Mouse (Mus musculus) urinary bladder, adult 2 months (tissue): Measurements from ENCODE around the gene Ap1b1. TPM values are rescaled to one million over a fixed set of nuclear protein-coding genes. Genes with fewer than 3 reads are reported as not detected.

Experiments used
- DNase-seq: peaks from one replicate; pipeline ENCODE4 v3.0.0; 2022; ENCODE audit warnings: low spot score
- polyA plus RNA-seq: library from polyadenylated mRNA; depleted of rRNA; stranded (reverse); fragments of >200 nt; gene quantifications from 2 replicates; pipeline ENCODE4 v1.2.3, GENCODE M21; 2012

Ap1b1 gene
- polyA plus RNA-seq, 1 experiment: 63.1 TPM

DNA sequence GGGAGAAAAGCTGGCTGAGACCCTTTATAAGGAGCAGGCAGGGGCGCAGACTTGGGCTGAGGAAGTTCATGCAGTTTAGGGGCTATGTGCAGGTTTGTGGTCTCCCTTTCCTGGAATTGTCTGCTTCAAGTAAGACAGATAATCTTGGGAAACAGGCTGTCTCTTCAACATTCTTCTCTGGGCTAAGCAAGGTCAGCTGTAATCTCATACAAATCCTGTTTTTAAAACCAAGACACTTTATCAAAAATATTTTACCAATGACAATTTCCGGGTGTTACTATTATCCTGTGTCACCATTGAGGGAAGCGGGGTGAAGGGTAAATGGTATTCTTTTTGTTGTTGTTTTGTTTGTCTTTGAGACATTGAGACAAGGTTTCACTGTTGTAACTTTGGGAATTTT lies 1.8 kb upstream of the Ap1b1 start:
- no peak for DNase-seq

DNA sequence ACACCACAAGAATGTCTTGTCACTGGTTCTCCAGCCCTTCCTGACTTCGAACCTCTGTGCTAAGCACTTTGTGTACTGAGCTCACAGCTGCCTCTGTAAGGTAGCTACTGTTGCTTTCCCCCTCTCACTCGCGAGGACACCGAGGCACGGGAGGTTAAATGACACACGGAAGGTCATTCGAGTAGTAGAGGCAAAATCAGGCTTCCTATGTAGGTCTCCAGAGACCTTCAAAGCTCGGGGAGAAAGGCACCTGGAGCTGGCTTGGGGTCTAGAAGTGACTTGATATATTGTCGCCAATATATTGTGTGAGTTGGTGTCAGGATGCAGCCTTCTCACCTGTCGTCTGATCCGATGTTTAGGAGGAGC lies 846 bp downstream of the Ap1b1 start:
- no peak for DNase-seq

DNA sequence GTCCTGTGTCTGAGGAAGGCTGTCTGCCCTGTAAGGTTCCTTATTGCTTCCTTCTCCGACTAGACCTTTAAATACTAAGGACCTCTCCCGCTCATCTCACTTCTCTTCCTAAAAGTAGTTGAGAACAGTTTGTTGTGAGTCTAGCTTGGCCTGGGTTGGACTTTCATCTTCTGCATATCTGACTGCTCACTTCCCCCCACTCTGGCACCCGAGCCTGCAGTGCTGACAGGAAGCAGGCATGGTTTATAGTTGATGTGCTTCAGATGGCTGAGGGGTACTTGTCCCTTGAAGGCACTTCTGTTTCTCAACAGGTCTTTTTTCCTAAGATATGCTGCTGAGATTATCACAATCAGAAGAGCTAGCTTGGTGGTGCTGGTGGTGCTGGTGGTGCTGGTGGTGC lies 2.6 kb downstream of the Ap1b1 start:
- DNase-seq: no peak

DNA sequence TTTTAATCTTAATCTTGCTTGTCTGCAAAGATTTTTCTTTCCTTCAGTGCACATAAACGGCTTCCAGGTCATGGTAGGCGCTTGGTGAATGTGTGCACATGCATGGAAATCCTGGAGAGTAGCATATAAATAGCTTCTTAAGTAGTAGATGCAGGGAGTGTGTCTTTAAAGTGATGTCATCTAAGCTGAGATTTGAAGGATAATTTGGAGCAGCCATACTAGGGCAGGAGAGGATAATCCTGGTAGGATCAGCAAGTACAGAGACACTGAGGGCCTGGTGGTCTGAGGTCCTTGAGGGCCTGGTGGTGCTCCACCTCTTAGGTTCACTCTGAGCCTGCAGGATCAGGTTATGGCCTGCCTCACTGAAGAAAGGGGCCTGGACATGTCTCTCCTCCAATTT lies 5.8 kb downstream of the Ap1b1 start:
- DNase-seq: no peak

DNA sequence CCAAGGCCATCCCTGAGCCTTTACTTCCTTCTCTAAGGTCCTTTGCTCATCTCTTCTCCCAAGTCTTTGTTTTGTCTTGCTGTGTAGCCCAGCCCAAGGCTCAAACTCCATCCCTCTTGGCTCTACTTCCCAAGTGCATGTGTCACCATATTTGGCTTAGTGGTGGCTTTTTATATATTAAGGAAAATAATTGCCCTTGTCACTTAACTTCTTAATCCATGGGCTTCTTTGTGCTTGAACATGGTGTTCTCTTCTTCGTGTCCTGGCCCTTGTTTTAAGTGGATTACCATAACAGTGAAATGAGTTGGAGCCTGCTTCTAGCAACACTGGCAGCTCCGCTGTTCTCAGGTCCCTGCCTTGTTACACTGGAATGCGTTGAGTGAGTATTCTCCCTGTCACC lies 9.1 kb downstream of the Ap1b1 start:
- DNase-seq: no peak

DNA sequence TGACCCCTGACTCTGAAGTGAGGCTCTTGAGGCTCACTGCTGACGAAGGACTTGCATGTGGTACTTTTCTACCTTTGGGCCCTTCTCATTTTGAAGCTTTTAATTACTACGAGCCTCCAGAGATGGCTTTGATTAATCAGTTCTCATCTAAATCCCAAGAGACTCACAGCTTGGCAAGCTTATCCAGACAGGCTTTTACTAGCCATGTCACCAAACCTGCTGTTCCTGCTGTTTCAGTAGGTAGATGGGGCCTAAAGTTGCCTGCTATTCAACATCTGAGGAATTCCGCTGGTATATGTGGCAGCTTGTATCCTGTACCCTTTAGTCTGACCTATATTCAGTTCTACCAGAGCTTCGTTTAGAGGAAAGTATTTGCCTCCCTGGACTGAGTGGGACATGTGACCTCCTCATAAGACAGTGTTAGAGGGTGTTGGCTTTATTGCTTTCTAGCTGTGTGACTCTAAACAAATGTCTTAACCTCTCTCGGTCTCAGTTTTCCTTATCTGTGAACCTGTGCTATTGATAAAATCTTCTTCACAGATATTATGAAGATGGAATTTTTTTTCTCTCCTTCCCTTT lies 10.1 kb downstream of the Ap1b1 start:
- DNase-seq: no peak

DNA sequence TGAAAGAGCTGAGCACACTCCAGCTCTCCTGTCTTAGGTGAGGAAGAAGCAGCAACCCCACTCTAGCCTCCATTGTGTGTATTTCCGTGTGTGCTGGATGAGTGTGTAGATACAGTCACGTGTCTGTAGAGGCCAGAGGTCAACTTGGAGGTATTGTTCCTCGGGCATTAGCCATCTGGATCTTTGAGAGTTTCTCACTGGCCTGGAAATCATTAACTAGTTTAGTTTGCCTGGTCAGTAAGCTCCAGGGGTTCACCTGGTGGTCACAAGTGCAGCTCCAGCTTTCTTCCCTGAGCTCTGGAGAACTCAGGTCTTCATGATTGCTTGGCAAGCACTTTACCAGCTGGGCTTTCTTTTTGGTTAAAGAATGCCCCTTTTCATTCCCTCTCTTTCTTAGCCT lies 11.7 kb downstream of the Ap1b1 start:
- DNase-seq: no peak

DNA sequence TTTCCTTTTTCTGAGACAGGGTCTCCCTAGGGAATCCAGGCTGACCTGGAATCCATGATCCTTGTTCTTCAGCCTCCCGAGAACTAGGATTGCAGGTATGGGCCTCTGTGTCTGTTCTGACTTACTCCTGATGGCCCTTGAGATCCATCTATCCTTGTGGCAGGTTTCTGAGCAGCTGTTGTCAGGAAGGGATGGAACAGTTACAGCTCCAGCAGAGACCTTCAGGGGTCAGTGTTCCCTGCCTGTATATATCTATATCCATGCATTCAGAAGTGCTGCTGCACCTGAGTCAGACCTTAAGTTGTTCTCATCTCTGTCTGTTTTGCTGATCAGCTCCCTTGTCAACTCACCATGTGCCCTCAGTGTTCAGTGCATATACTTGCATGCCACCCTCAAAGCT lies 12.1 kb downstream of the Ap1b1 start:
- DNase-seq: no peak

DNA sequence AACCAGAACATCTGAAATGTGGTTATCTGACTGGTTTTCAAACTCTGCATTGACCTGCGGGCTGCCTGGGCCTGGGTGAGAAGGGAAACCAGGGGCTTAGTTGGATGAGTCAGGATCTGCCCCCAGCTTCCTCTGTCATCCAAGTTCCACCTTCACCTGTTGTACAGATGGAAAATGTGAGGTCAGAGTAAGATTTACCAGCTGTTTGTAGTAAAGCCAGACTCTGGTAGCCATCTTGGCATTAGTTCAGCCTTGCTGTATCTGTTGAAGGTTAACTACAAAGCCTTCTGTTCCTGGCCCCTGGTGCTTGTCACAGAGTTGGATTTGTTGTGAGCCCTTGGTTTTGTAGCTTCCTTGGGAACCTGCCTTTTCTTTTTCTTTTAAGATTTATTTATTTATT lies 13.6 kb downstream of the Ap1b1 start:
- no peak for DNase-seq

DNA sequence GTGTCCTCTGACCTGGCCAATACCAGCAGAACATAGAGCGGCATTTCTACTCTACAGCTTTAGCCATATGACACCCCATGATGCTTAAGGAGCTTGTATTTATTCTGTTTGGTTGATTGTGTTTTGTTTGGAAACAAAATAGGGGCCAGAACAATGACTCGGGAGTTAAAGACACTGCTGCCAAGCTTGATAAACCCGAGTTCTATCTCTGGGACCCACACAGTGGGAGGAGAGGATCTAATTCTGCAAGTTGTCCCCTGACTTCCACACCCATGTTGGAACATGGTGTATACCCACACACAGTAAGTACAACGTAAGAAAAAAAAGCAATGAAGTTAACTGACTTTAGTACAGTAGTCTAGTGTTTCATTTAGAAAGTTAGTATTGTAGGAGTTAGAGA lies 16.2 kb downstream of the Ap1b1 start:
- no peak for DNase-seq

DNA sequence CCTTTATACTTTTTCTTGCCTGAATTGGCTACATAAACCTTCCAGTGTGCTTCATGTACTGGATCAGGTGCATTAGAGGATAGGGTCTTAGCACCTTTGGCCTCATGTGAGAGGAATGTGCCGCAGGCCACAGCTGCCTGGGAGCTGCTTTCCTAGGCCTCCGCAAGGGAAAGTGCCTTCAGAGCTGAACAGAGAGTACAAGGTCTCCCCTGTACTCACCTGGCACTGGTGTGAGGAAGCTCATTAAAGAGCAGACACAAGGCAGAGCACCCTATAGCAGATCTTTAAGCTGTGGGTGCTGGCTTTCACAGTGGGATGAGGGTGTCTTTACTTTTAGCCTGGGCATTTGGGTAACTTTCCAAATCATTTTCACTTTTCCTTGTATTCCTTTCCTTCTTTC lies 18.9 kb downstream of the Ap1b1 start:
- DNase-seq: no peak

DNA sequence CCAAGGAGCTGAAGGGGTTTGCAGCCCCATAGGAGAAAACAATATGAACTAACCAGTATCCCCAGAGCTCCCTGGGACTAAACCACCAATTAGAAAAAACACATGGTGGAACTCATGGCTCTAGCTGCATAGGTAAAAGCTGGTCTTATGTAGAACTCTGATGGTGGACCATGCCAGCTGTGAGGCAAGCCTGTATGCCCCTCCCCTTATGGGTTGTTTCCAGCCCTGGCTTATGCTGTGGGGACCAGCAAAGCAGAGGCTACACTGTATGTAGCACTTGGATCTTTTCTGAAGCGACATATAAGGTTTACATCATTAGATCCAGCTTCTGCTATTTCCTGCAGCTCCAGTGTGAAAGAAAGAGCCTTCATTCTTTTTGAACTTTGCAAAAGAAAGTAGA lies 20.6 kb downstream of the Ap1b1 start:
- no peak for DNase-seq

DNA sequence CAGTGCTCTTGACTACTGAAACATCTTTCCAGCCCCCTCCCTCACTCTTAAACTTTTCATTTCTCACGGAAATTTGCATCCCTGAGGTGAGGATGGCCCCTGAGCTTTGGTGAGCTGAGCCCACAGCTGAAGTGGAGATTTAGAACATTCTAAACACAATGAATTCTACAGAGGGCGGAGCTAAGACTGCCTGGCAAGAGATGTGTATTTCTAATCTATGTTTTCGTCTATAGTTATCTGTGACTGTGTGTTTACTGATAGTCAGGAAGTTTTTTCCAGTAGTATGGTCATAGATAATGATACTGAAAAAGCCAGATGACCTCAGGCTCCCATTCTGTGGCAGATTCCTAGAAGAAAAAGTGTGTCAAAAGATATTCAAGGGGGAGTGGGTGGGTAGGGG lies 22.2 kb downstream of the Ap1b1 start:
- no peak for DNase-seq

DNA sequence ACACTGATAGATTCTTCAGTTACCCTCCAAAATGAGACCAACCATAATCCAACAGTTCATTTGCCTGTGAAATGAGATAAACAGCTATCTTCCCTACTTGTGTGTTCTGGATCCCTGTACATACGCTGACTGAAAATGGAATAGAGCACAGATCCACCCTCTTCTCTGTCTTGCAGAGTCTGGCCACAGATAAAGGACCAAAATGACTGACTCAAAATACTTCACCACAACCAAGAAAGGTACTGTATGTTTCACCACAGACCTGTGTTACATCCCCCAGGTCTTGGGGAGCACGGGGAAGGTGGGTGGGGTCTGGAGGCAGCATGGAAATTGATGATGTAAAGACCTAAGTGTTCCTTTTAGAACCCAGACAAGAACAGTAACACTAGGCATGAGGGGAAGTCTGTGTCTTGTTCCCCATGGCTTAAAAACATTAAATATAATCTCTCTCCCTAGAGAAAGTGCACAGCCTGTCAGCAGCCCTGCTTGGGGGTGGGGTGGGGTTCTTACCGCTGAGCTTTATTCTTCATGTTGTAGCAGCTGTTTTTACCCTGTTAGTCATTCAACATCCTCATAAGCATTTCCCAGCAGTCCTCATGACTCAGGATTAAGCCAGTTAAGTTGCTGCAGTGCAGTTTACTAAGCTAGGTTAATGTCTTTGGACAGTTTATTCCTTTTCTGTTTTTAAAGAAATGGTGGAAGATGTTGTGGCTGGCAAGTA lies 22.9 kb downstream of the Ap1b1 start:
- no peak for DNase-seq

DNA sequence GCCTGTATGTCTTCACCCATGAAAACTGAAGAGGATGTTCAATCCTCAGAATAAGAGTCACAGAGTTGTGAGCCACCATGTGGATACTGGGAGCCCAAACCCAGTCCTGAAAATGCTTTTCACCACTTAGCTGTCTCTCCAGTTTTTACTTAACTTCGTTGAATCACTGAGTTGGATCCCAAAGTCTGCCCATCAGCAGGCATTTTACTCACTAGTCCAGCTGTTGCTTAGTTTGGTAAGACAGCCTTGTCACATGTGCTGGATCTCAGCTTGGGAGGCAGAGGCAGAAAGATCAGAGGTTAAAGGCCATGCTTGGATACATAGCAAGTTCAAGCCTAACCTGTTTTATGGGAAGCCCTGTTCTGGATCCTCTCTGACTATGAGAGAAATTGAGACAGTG lies 23.6 kb downstream of the Ap1b1 start:
- no peak for DNase-seq

DNA sequence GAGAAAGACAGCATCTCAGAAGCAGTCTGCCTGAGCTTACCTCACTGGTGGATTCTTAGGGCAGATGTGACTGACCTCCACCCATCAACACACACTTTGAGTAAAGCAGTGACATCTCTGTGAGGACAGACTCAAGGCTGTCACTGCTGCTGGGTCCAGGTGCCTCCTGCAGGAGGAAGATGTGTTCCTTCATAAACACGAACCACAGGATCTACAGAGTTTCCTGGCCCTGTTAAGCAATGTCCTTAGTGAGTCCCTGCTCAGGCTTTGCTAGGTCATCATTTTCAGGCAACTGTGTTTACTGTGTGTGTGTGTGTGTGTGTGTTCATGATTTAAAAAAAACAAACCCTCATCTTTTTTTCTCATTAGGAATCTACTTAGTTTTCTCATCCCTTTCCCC lies 24.9 kb downstream of the Ap1b1 start:
- no peak for DNase-seq

DNA sequence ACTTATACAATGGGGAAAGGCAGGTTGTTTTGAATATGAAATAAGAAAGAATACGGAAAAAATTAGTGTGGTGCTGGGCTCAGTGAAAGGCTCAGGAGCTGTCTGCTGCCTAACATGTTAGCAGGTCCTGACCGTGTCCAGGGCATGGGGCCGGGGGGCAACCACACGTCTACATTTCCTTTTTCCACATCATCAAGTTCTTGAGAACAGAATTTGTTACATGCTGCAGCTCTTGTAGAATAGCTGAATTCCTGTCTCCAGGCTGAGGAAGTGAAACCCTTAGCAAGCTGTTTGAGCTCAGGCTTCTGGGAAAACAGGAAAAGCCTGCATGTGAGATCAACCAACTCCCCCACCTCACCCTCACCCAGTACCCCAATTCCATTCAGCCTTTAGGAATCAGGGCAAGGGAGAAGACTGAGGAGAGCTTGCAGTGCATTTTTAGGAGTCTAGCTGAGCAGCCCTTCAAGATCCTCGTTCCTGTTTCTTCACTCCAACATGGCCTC lies 25.6 kb downstream of the Ap1b1 start:
- DNase-seq: no peak

DNA sequence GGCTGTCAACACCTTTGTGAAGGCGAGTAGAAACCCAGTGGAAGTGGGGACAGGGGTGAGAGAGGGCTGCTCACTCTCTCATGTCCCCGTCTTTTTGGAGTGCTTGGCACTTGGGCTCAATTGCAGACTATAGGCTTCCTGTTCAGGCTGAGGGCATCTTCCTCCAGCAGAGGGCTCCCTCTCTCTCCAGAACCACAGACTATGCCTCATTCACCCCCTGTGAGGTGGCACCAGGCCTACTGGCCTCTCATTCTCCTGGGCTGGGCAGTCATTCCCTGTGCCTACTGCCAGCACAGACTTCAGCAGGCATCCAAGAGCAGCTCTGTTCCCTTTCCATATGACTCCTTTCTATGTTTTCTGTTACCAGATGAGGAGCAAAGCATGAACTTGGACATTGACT lies 29.1 kb downstream of the Ap1b1 start:
- DNase-seq: no peak

DNA sequence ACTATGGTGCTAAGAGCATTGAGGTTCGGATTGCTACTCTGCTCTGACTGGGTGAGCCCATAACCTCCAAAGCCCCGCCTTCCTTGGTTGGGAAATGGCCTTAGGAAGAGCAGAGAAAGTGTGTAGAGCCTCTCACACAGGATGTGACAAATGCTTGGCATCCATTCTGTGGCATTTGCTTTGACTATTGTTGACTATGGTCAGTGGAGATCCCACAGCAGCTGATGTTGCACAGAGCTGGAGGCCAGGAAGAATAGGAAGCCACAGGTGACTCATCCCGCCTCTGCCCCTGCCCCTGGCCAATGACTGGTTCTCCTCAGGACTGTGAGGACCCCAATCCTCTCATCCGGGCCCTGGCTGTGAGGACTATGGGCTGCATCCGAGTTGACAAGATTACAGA lies 29.7 kb downstream of the Ap1b1 start:
- DNase-seq: no peak

DNA sequence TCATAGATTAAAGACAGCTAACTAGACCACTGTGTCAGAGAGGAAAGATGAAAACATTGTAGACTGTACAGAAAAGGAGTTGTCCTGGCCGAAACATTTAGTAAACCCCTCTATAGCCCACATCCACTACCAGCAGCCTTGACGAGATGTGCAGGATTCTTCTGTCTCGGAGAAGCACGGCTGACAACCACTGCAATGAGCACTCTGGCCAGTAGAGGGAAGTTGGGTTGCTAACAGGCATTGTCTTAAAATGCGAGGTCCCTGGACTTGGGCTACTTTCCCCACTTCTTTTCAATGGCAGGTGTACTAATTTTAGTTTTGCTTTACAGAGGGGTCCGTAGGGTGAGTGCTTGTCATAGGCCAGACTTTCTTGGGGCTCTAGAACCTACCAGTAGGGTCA lies 30.9 kb downstream of the Ap1b1 start:
- DNase-seq: no peak

DNA sequence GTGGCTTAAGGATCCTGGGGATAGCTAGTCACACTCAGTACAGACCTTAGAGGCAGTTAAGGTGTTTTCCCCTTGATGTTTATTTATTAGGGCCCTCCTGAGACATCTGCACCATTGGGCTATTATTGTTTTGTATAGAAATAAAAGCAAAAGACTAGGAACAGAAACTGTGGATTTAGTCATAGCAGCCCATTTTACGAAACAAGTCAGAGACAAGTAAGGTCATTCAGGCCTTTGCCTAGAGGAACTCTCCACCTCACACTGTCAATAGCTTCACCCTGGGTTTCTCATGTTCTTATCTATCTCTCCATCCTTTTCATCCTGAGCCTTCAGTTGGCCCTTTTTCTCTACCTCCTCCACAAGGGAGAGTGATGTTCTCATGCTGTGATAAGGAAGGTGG lies 38.5 kb downstream of the Ap1b1 start:
- DNase-seq: no peak

DNA sequence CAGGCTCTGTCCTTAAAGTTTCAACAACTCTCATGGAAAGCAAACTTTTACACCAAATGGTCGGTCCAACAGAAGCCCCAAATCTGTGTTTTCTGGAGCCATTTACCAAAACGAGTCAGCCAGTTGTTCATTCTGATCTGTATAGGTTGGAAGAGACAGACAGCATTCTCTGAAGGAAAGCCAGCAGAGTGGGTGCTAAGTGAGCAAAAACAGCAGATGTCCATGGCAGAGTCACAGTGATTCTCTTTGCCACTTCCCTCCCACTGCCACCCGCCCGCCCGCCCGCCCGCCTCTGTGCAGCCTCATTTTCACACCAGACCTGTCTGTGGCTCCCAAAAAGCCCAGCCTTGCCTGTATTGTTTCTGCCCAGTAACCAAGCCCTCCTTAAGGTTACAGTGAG lies 41.6 kb downstream of the Ap1b1 start:
- no peak for DNase-seq

DNA sequence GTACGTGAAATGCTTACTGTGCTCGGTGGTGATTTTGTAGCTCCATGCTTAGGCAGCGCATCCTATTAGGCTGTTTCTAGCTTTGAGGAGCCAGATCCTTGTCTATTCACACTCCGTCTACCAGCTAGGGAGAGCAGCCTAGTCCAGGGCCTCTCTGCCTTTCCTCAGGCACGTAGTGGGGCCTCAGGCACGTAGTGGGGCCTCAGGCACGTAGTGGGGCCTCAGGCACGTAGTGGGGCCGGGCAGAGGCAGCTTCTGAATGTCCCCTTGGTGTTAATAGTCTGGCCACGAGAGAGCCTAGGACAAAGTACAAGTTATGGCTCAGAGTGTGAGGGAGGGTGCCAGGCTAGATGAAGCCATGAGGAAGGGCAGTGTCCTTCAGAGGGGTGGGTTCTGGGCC lies 46.1 kb downstream of the Ap1b1 start:
- DNase-seq: no peak

DNA sequence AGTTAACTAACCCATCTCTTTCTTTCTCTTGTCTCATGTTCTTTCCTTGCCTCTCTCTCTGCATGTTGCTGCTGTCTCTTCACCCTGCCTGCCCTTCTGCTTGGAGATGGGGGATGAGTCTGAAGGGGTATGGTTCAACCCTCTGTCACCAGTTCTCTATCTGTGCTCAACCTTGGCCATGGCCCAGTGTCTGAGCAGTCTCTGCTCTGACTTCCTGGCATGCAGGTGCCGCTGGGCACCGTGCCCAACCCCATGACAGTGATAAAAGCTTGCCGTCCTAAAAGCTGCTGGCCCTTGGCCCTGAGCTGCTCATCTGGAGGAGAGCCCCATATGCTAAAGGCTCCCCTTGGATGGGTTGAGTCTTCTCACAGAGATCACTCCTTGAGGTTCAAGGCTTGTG lies 46.5 kb downstream of the Ap1b1 start:
- DNase-seq: no peak
